Mouse (Mus musculus): ENCODE results near the gene Lasp1.

DNA sequence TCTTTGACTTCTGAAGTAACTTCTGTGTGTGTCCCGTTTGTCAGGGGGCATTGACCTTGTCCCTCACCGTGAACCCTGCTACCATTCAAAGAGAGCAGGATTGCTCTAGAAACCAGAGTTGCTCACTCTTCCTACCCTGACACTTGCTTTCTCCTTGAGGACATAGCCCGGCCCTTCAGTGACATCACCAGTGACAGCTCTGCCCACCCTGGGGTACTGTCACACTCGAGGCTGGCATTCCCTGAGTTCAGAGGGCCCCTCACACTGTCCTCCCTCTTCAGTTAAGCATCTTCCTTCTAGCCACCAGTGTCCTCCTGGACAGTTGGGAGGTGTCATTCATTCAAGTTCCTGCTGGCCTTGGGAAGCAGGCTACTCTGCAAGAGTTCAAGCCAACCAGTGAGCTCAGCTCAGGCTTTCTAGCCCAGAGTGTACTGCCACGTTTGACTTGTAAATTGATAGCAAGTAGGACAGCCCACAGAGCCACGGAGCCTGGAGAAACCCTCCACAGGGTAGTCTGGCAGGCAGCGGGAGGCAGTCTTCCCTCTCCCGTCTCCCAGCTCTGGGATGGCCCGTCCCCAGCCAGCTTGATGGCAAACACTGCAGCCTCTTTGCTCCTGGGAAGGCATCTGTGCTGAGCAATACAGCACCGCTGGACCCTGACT, 40.1 kb downstream of the Lasp1 start:
- TF ChIP-seq CTCF (conservative IDR thresholded peaks at IDR 0.05 in 1 of 2, IDR thresholded peaks at IDR 0.05 in 1 of 2; ENCODE audit: low read depth in 2 of 2, low read length in 2 of 2) (no peak), IRF4 (IDR thresholded peaks at IDR 0.05; ENCODE audit: low read depth, low read length) (no peak), SIN3A (IDR thresholded peaks at IDR 0.05; ENCODE audit: low read length) (no peak), SMC3 (IDR thresholded peaks at IDR 0.05; ENCODE audit: low read depth, low read length) (no peak), USF2 (conservative IDR thresholded peaks at IDR 0.05; ENCODE audit: low read depth, low read length) (no peak), POLR2A (IDR thresholded peaks at IDR 0.05; ENCODE audit: low read depth, low read length) (no peak), POLR2AphosphoS2 (IDR thresholded peaks at IDR 0.05; ENCODE audit: low read depth, low read length) (no peak), CHD1 (IDR thresholded peaks at IDR 0.05; ENCODE audit: low read depth, low read length) (no peak), CHD2 (IDR thresholded peaks at IDR 0.05; ENCODE audit: low read length) (no peak), MEF2A (IDR thresholded peaks at IDR 0.05; ENCODE audit: borderline replicate concordance, low read depth, low read length) (no peak), ZKSCAN1 (IDR thresholded peaks at IDR 0.05; ENCODE audit: borderline replicate concordance, low read depth, low read length) (no peak), ZC3H11A (IDR thresholded peaks at IDR 0.05; ENCODE audit: low read depth, low read length) (no peak), GABPA (IDR thresholded peaks at IDR 0.05; ENCODE audit: insufficient replicate concordance, low read depth, low read length) (no peak)

Data from CH12.LX (cell line).